Mouse (Mus musculus): Measurements from ENCODE around the gene Csf2rb2. TPM values are rescaled to one million over a fixed set of nuclear protein-coding genes. Genes with fewer than 3 reads are reported as not detected.
"Not testable (repeated sequence)": the region's sequence is repeated elsewhere in the genome, so short reads cannot be mapped to it uniquely, and the experiment has no call there.

The Csf2rb2 gene
- 1 to 10 TPM; 5.8 to 6.3 TPM for total RNA-seq (2021)
- long read RNA-seq, experiment 1, partial matches to known transcripts = 0 of 4 reads
- long read RNA-seq, experiment 1, other reads (novel, unspliced or antisense) = 4 of 4 reads
- long read RNA-seq, experiment 2 = 0 reads

DNA sequence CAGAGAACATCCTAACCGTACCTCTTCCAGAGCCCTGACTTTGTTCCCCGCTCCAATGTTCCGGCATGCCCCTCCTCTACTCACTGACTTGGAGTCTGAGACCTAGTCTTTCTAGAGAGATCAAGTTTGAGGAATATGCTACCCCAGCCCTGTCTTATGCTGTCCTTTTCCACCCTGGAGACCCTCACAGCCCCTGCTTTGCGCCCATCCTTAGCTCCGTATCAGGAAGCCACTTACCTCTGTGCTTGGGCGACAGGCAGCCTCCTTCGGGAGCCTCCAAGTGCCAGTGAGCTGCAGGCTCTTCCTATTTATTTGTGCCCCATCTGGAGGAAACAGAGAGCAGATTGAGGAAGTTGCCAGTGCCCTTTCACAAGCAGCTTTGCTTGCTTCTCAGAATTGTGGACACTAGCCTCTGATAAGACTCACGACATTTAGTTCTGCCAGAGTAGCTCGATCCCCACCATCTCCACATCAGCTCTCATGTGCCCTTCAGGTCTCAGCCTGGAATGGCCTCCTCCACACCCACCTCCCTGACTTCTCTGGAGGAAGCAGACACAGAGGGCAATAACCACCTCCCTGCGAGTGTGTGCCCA, at the start of gene Csf2rb2:
Csf2rb2 (minus strand) TSS at position 381 of the 593 bp plus-strand sequence.
- DNase-seq = no peak

GRCm38 (mm10) chr15:78354958-78355357, 49.4 kb upstream of the Csf2rb2 start:
- DNase-seq = peak; percentile 74

DNA sequence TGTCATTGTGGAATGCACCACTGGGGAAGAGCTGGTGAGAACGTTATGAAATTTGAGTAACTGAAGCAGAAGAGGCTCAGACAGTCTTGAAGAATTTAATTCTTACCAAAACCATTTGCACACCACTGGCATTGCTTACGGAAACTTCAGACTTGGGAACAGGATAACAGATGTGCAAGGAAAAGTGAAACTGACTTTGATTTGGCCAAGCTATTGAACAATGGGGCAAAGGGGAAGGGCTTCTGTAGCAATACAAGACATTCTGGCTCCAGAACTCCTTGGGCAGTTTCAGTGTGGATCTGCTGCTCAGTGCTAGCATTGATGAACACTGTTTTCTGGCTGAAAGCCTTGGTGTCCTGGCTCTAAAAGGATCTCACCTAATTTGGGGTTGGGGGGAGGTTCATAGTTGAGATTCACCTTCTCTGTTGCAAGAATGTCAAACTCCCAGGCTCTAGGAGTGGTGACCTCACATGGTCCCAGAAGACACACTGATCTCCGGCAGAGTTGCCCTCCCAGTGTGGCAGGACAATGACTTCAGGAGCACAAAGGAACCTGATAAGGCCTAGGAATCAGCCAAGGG, 46.2 kb upstream of the Csf2rb2 start:
- DNase-seq = no peak

DNA sequence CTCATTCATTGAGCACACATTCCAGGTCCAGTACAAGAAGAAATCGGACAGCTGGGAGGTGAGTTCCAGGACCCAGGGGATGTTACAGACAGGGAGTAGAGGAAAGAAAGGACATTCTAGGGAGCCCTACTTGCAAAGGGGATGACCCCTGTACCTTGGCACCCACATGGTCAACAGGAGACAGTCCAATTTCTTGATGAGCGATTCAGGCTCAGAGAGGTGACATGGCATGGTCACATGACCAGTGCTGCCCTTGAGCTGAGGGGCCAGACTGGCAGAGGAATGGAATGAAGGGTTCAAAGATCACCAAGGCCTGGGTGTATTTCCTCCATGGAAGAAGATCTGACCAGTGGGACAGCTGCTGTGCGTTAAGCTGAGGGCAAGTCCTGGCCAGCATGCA, 39.0 kb upstream of the Csf2rb2 start:
- DNase-seq = no peak

- no peak for DNase-seq
These were observed 38.2 kb upstream of the Csf2rb2 start for GRCm38 (mm10) chr15:78343683-78344082.

GRCm38 (mm10) chr15:78340919-78341318, 35.4 kb upstream of the Csf2rb2 start:
- DNase-seq = not testable (repeated sequence)

DNA sequence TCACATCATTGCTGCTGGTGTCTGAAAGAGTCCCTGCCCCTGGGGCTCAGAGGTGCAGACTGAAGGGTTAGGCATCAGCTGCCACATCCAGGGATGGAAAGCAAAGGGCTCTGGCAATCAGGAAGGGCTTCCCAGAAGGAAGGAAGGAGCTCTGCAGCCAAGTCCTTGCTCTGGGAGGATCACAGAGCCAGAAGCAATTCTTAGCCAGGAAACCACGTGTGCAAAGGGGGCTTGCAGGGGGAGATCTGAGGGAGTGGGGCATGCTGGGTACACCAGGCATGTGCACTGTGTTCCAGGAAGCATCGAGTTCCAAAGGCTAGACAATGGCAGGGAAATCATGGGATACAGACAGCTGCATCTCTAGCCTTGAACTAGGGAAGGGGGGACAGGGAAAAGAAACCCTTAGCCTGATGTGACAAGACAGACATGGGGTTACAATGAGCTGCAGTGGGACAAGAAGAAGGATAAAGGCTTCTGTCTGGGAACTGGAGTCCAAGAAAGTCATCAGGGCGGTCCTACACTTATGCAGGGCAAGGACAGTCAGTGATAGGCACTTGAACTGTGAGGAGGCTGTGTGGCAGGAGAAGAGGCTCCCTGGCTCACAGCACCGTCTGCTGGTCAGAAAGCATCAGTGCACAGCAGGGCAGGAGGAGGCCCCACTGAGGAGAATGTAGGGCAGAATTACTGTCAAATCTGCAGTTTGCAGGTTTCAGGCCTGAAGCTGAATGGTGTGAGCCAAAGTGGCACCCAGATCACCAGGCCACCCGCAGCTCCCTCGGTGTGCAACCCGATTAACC, 34.3 kb upstream of the Csf2rb2 start:
- DNase-seq = peak; percentile 76

GRCm38 (mm10) chr15:78334380-78334779, 28.9 kb upstream of the Csf2rb2 start:
- no peak for DNase-seq

GRCm38 (mm10) chr15:78332981-78333380, 27.5 kb upstream of the Csf2rb2 start:
- DNase-seq = no peak

GRCm38 (mm10) chr15:78331523-78332340, 26.2 kb upstream of the Csf2rb2 start:
- DNase-seq = no peak

GRCm38 (mm10) chr15:78330706-78331105, 25.2 kb upstream of the Csf2rb2 start:
- peak; percentile 29 for DNase-seq

DNA sequence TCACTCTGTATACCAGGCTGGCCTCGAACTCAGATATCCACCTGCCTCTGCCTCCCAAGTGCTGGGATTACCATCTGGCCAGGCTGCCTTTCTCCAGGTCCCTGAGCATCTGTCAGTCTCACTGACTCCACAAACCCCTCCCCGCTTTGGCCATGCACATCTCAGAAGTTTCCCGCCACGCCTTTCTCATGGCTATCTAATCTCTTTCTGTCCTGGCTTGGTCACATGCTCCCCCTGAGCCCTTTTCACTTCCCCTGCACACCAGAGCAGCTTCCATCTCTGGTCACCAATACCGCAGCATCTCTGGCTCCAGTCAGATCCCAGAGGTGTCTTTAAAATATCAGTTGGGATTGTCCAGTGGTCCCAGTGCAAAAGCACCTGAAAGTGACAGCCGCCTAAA, 24.5 kb upstream of the Csf2rb2 start:
- DNase-seq = not testable (repeated sequence)

DNA sequence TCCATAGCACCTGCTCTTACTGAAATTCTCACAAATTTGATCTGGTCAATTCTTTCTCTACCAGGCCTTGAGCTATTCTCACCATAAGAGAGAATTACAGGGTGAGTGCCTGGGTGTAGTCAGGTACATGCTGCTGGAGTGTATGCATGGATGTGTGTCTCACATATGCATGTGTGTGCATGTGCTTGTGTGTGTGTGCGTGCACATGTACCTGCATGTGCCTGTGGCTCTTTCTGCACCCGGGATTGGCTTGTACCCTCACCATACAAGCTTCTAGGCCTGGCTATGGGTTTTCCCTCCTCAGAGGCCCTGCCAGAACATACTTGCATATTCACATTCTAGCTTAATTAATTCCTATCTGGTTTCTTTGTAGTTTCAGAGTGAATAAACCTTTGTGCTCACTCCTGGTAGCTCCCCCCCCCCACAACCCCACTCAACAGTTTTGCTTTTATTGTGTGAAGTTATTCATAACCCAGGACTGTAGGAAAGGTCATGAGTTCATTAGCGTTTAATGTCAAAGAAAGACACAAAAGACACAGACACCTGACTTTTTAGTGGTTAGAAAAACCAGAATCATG, 23.1 kb upstream of the Csf2rb2 start:
- no peak for DNase-seq

DNA sequence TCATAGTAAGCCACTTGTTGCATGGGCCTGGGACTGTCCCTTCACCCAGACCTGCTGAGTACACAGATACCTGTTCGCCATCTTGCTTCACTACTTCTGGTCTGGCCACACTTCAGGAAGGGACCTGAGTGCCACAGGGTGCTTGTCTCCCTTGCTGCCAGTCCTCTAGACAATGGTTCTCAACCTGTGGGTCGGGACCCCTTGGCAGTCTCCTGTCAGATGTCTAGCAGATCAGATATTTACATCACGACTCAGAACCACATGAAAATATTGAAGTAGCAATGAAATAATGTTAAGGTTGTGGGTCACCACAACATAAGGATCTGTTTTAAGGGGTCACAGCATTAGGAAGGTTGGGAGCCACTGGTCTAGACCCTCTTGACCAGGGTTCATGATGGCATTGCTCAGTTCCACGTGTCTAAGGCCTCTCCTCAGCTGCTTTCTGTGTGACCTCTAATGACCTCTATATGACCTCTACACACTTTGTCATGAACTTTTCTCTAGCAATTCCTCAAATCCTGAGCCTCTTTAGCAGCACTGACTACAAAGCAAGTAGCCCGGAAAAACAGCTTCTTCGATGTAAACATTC, 22.3 kb upstream of the Csf2rb2 start:
- not testable (repeated sequence) for DNase-seq

DNA sequence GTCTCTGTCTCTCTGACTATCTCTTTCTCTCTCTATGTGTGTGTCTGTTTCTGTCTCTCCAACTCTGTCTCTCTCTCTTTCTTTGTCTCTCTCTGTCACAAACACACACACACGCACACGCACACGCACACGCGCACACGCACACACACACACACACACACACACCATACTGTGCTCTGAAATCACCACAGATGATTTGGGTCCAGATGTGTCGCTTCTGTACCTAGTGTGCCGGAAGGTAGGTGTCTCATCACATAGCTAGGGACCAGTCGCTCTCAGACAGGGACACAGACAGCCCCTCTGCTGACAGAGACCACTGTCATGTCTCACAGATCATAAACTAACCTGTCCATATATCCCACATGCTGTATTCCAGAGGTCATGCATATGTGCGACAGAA, 21.2 kb upstream of the Csf2rb2 start:
- no peak for DNase-seq

DNA sequence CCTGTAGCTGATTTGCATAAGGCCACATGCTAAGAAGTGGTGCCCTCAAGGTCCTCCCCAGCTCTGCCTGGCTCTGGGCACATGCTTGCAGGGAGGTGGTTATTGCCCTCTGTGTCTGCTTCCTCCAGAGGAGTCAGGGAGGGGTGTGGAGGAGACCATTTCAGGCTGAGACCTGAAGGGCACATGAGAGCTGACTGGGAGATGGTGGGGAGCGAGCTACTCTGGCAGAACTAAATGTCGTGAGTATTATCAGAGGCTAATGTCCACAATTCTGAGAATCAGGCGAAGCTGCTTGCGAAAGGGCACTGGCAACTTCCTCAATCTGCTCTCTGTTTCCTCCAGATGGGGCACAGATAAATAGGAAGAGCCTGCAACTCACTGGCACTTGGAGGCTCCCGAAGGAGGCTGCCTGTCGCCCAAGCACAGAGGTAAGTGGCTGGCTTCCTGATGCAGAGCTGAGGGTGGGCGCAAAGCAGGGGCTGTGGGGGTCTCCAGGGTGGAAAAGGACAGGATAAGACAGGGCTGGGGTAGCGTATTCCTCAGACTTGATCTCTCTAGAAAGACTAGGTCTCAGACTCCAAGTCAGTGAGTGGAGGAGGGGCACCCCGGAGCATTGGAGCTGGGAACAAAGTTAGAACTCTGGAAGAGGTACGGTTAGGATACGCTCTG, 20.3 kb upstream of the Csf2rb2 start, which contains the start of gene Csf2rb:
Csf2rb (plus strand) TSS at position 82 of the 669 bp plus-strand sequence.
- DNase-seq = no peak

DNA sequence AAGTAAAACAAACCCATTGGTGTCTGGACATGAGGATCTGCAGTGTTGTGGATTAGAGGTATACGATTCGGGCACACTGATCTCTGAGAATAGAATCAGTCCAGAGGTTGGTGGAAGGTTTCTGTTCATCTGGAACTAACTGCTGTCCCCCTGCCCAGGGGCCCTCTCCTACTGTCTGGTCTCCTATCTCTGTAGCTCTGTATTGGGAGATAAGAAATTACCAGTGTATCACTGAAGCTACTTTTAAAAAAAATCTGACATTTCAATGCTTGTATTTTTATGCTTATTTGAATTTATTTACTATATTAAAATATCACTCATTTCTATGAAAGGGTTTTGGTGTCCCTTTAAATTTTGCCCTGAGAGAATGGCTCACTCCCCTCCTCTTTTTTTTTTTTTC, 18.8 kb upstream of the Csf2rb2 start:
- DNase-seq = no peak

DNA sequence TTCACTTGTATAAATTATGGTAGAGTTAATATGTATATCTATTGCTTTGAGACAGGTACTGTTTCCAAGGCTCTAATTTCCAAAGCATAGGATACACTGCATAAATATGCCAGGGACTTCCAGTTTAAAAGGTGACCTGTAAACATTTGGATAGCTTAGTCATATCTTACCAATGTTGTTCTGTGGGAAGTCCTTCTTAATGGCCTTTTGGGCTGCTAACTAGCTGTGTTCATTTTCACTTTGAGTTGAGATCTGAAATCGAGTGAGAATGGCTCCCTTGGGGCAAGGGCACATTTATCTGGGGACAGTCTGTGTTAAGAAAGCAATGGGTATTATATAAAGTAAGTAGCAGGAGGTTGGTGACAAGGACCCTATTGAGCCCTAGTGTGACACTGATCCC, 17.8 kb upstream of the Csf2rb2 start:
- no peak for DNase-seq

GRCm38 (mm10) chr15:78320825-78321496, 15.4 kb upstream of the Csf2rb2 start:
- peak; percentile 86 for DNase-seq

All from adrenal gland, postnatal 10 days (tissue).